In genomic region chr10:80963031-80963975, GRCm38 (mm10) we compare ENCODE assay signal across 10 mouse cellular contexts. TPM values are rescaled to one million over a fixed set of nuclear protein-coding genes. Genes with fewer than 3 reads are reported as not detected.
DNase-seq lines count a peak whose midpoint lies in the region; ATAC-seq and TF ChIP-seq lines count a peak whose summit lies in the region.
"Had no signal": no experiment of that assay in that cellular context is flagged by ENCODE, and none has a peak within 500 bp of the region (broad histone marks: within the 10 kb centered on the region; RNA-seq: fewer than 3 reads in every experiment).

No protein-coding gene starts in this region.

- H3K9ac ChIP-seq in forebrain, embryonic 16.5 days (replicated peaks; ENCODE audit: low read depth, low read length), result no peak overlapping the region
- H3K9ac ChIP-seq: limb, embryonic 15.5 days had no signal

- no peaks in the 10 kb centered on the region for H3K9me3 ChIP-seq in forebrain, embryonic 16.5 days (ENCODE audit: control insufficient read depth, low read length)
- H3K9me3 ChIP-seq: G1E; limb, embryonic 15.5 days had no signal

- peaks cover 18% of the 10 kb centered on the region for H3K4me1 ChIP-seq in brown adipose tissue, adult 24 weeks (ENCODE audit: control insufficient read depth, insufficient read depth, insufficient read length, low read length)
- peaks cover 11% of the 10 kb centered on the region for H3K4me1 ChIP-seq in forebrain, embryonic 16.5 days (replicated peaks; ENCODE audit: control insufficient read depth, insufficient read depth, low read length)

- 58% methylated on average over 12 of the region's 12 CpGs for WGBS in forebrain, embryonic 16.5 days

- H3K36me3 ChIP-seq in forebrain, embryonic 16.5 days (ENCODE audit: control insufficient read depth, insufficient read depth), result no peaks in the 10 kb centered on the region
- H3K36me3 ChIP-seq: G1E; limb, embryonic 15.5 days had no signal

- H3K27me3 ChIP-seq in forebrain, embryonic 16.5 days (replicated peaks; ENCODE audit: control insufficient read depth, insufficient read depth, low read length), result no peaks in the 10 kb centered on the region
- H3K27me3 ChIP-seq: limb, embryonic 15.5 days had no signal

- no peak overlapping the region for H3K4me2 ChIP-seq in forebrain, embryonic 16.5 days (ENCODE audit: low read length)
- H3K4me2 ChIP-seq: limb, embryonic 15.5 days had no signal

- no peak overlapping the region for H3K4me3 ChIP-seq in layer of hippocampus, adult 2 months
- no peak overlapping the region for H3K4me3 ChIP-seq in brown adipose tissue, adult 24 weeks (ENCODE audit: insufficient read depth, low read depth, low read length)
- no peak overlapping the region for H3K4me3 ChIP-seq in forebrain, embryonic 16.5 days (replicated peaks; ENCODE audit: low read length)
- H3K4me3 ChIP-seq: limb, embryonic 15.5 days had no signal

- no peak for TF ChIP-seq CTCF in layer of hippocampus, adult 2 months (conservative IDR thresholded peaks at IDR 0.05)

- no peak for DNase-seq in layer of hippocampus, adult 2 months (ENCODE audit: low spot score in 2 of 2)
- DNase-seq in layer of hippocampus, postnatal 25 days (ENCODE audit: extremely low spot score in 1 of 2, low spot score in 1 of 2), result no peak
- peak; percentile 74 for DNase-seq in kidney, postnatal 14 days
- peak; percentile 94 for DNase-seq in lung, postnatal 36 days
- DNase-seq in spleen, postnatal 10 days (ENCODE audit: low spot score in 2 of 2), result no peak
- DNase-seq in frontal cortex, postnatal 10 days (ENCODE audit: low spot score in 2 of 2), result no peak

- peak overlapping the region; percentile 76 for H3K27ac ChIP-seq in layer of hippocampus, adult 2 months
- H3K27ac ChIP-seq in brown adipose tissue, adult 24 weeks (replicated peaks; ENCODE audit: low read depth, low read length), result peak overlapping the region; percentile 33
- no peak overlapping the region for H3K27ac ChIP-seq in forebrain, embryonic 16.5 days (ENCODE audit: low read length)

- no peak for ATAC-seq in forebrain, embryonic 16.5 days

RNA-seq across cellular contexts. Expression of gene Gadd45b, which starts 33.4 kb away (rescaled TPM):
- 10 to 100 TPM; 17.0 to 17.5 TPM for total RNA-seq in layer of hippocampus, adult 2 months (2021)
- 10 to 100 TPM; 15.0 to 16.7 TPM for total RNA-seq in layer of hippocampus, postnatal 25 days (2021)
- 7.2 and 10.3 TPM in 2 replicates for polyA plus RNA-seq in brown adipose tissue, adult 24 weeks (2012; ENCODE audit: insufficient read depth, insufficient read length, missing spikeins)
- 5.8 and 7.0 TPM in 2 replicates for polyA plus RNA-seq in forebrain, embryonic 16.5 days (2015; fragmentation: Nextera tagmentation; extraction: Ambion mirVana)

RNA-seq across cellular contexts. Expression of gene Lmnb2, which starts 45.3 kb away (rescaled TPM):
- total RNA-seq in layer of hippocampus, adult 2 months (2021), result 10 to 100 TPM; 20.8 to 21.9 TPM
- total RNA-seq in layer of hippocampus, postnatal 25 days (2021), result 10 to 100 TPM; 17.5 to 19.6 TPM
- 1.9 and 4.9 TPM in 2 replicates for polyA plus RNA-seq in brown adipose tissue, adult 24 weeks (2012; ENCODE audit: insufficient read depth, insufficient read length, missing spikeins)
- 53.2 and 59.8 TPM in 2 replicates for polyA plus RNA-seq in forebrain, embryonic 16.5 days (2015; fragmentation: Nextera tagmentation; extraction: Ambion mirVana)

RNA-seq across cellular contexts. Expression of gene Gng7, which starts 51.4 kb away (rescaled TPM):
- 100 to 1,000 TPM; 161 to 176 TPM for total RNA-seq in layer of hippocampus, adult 2 months (2021)
- 100 to 1,000 TPM; 180 to 184 TPM for total RNA-seq in layer of hippocampus, postnatal 25 days (2021)
- polyA plus RNA-seq in brown adipose tissue, adult 24 weeks (2012; ENCODE audit: insufficient read depth, insufficient read length, missing spikeins), result 6.4 and 9.0 TPM in 2 replicates
- polyA plus RNA-seq in forebrain, embryonic 16.5 days (2015; fragmentation: Nextera tagmentation; extraction: Ambion mirVana), result 41.0 and 47.4 TPM in 2 replicates

Comparison
In these comparisons a context has a peak if more than half of its experiments do, and no peak if none do; other contexts are left out.
1. DNase-seq: peak in kidney, postnatal 14 days (single experiment) and lung, postnatal 36 days (single experiment); none in layer of hippocampus, adult 2 months (0 of 2), layer of hippocampus, postnatal 25 days (0 of 2), spleen, postnatal 10 days (0 of 2) and frontal cortex, postnatal 10 days (0 of 2).